Mouse (Mus musculus): ENCODE measurements around the gene Lgals3bp. TPM values are rescaled to one million over a fixed set of nuclear protein-coding genes. Genes with fewer than 3 reads are reported as not detected.

Gene Lgals3bp
- total and polyA plus RNA-seq, 3 experiments: 3.0 to 18.3 TPM; not detected in 1

GRCm38 (mm10) chr11:118400566-118400936, 1.3 kb downstream of the Lgals3bp start:
- Histone ChIP-seq H3K9me3 (replicated peaks; ENCODE audit: insufficient read depth, low read length) (no peaks in the 10 kb centered on the region), H3K79me2 (ENCODE audit: control insufficient read depth, insufficient read depth, low read length, poor library complexity) (no peaks in the 10 kb centered on the region), H3K27me3 (ENCODE audit: control insufficient read depth in 1 of 2, insufficient read depth in 2 of 2, low read length in 2 of 2) (no peaks in the 10 kb centered on the region), H3K4me3 (ENCODE audit: control insufficient read depth in 1 of 2, insufficient read depth in 1 of 2, low read depth in 2 of 2, low read length in 2 of 2) (peak overlapping the region; percentile 11 to 25; a peak in 1 of 4 replicates), H3K9ac (ENCODE audit: control insufficient read depth, low read depth, low read length, poor library complexity, severe bottlenecking) (peak overlapping the region; percentile 18), H3K36me3 (ENCODE audit: control insufficient read depth in 1 of 2, insufficient read depth in 2 of 2, low read length in 2 of 2) (peaks cover 0 to 21% of the 10 kb centered on the region in 2 experiments; a peak in 2 of 4 replicates), H3K27ac (ENCODE audit: control insufficient read depth, low read depth, low read length) (peak overlapping the region; percentile 70), H3K4me1 (ENCODE audit: control insufficient read depth in 1 of 2, insufficient read depth in 2 of 2, low read length in 2 of 2) (peaks cover 10 to 24% of the 10 kb centered on the region in 2 experiments)
- peak; percentile 81 for DNase-seq (ENCODE audit: low read depth, low spot score)
- TF ChIP-seq ZKSCAN1 (IDR thresholded peaks at IDR 0.05; ENCODE audit: low read depth, low read length): no peak
- peak; percentile 88 for TF ChIP-seq TAL1 (IDR thresholded peaks at IDR 0.05; ENCODE audit: low read length)
- no peak for TF ChIP-seq ZMIZ1 (IDR thresholded peaks at IDR 0.05; ENCODE audit: low read depth, low read length)
- TF ChIP-seq ELF1 (IDR thresholded peaks at IDR 0.05; ENCODE audit: low read depth, low read length): peak; percentile 49; the same call in 1 of the 2 replicates
- no peak for TF ChIP-seq SIN3A (IDR thresholded peaks at IDR 0.05; ENCODE audit: low read length)
- no peak for TF ChIP-seq UBTF (IDR thresholded peaks at IDR 0.05; ENCODE audit: borderline replicate concordance, insufficient read depth, low read depth, low read length)
- no peak for TF ChIP-seq USF1 (IDR thresholded peaks at IDR 0.05; ENCODE audit: low read depth, low read length)
- TF ChIP-seq NRF1 (IDR thresholded peaks at IDR 0.05; ENCODE audit: insufficient read depth, low read depth, low read length, poor library complexity, severe bottlenecking): no peak
- no peak for TF ChIP-seq HCFC1 (IDR thresholded peaks at IDR 0.05; ENCODE audit: low read depth, low read length)
- no peak for TF ChIP-seq TBP (IDR thresholded peaks at IDR 0.05; ENCODE audit: low read depth, low read length)
- no peak for TF ChIP-seq USF2 (IDR thresholded peaks at IDR 0.05; ENCODE audit: borderline replicate concordance in 1 of 2, insufficient read depth in 1 of 2, low read depth in 1 of 2, low read length in 2 of 2)
- TF ChIP-seq EP300 (IDR thresholded peaks at IDR 0.05; ENCODE audit: low read depth in 1 of 2, low read length in 2 of 2): peak; percentile 68 to 79
- no peak for TF ChIP-seq NELFE (IDR thresholded peaks at IDR 0.05; ENCODE audit: low read depth, low read length)
- no peak for TF ChIP-seq POLR2AphosphoS5 (IDR thresholded peaks at IDR 0.05; ENCODE audit: borderline replicate concordance, low read depth, low read length)
- TF ChIP-seq POLR2AphosphoS2 (IDR thresholded peaks at IDR 0.05; ENCODE audit: low read length): no peak
- no peak for TF ChIP-seq BHLHE40 (IDR thresholded peaks at IDR 0.05; ENCODE audit: borderline replicate concordance, low read depth, low read length)
- no peak for TF ChIP-seq CTCF (IDR thresholded peaks at IDR 0.05 in 2 of 3, conservative IDR thresholded peaks at IDR 0.05 in 1 of 3; ENCODE audit: control insufficient read depth in 1 of 3, insufficient read depth in 1 of 3, low read depth in 2 of 3, low read length in 3 of 3, poor library complexity in 1 of 3, severe bottlenecking in 1 of 3)
- no peak for TF ChIP-seq ZC3H11A (IDR thresholded peaks at IDR 0.05; ENCODE audit: low read depth, low read length)
- TF ChIP-seq MYB (IDR thresholded peaks at IDR 0.05; ENCODE audit: low read depth, low read length): no peak
- no peak for TF ChIP-seq CHD2 (IDR thresholded peaks at IDR 0.05; ENCODE audit: low read length)
- no peak for TF ChIP-seq MXI1 (IDR thresholded peaks at IDR 0.05; ENCODE audit: low read depth, low read length)
- TF ChIP-seq CHD1 (IDR thresholded peaks at IDR 0.05; ENCODE audit: low read depth, low read length): no peak
- TF ChIP-seq MAX (IDR thresholded peaks at IDR 0.05; ENCODE audit: low read length): no peak
- no peak for TF ChIP-seq KAT2A (conservative IDR thresholded peaks at IDR 0.05; ENCODE audit: low read depth, low read length)
- no peak for TF ChIP-seq MAFK (IDR thresholded peaks at IDR 0.05; ENCODE audit: borderline replicate concordance, low read depth, low read length)
- TF ChIP-seq ETS1 (IDR thresholded peaks at IDR 0.05; ENCODE audit: low read depth, low read length): no peak
- no peak for TF ChIP-seq SMC3 (IDR thresholded peaks at IDR 0.05; ENCODE audit: low read depth, low read length)
- no peak for TF ChIP-seq MEF2A (IDR thresholded peaks at IDR 0.05; ENCODE audit: extremely low read depth, insufficient replicate concordance, low read depth, low read length, poor library complexity, severe bottlenecking)
- TF ChIP-seq ZNF384 (IDR thresholded peaks at IDR 0.05; ENCODE audit: low read depth, low read length): no peak
- peak; percentile 53; the same call in 1 of the 2 replicates for TF ChIP-seq RCOR1 (IDR thresholded peaks at IDR 0.05; ENCODE audit: low read depth, low read length)
- peak; percentile 79 for TF ChIP-seq TCF12 (IDR thresholded peaks at IDR 0.05; ENCODE audit: low read depth, low read length)
- TF ChIP-seq MYC (IDR thresholded peaks at IDR 0.05; ENCODE audit: low read depth, low read length): no peak
- TF ChIP-seq MAZ (IDR thresholded peaks at IDR 0.05; ENCODE audit: low read depth, low read length): no peak
- no peak for TF ChIP-seq RAD21 (IDR thresholded peaks at IDR 0.05; ENCODE audit: low read depth, low read length)
- no peak for TF ChIP-seq E2F4 (IDR thresholded peaks at IDR 0.05; ENCODE audit: borderline replicate concordance, low read depth, low read length)
- TF ChIP-seq GATA1 (IDR thresholded peaks at IDR 0.05; ENCODE audit: low read depth, low read length): peak; percentile 58
- TF ChIP-seq POLR2A (IDR thresholded peaks at IDR 0.05; ENCODE audit: control insufficient read depth in 1 of 2, insufficient read depth in 1 of 2, low read depth in 1 of 2, low read length in 2 of 2, poor library complexity in 1 of 2): no peak
- TF ChIP-seq JUND (IDR thresholded peaks at IDR 0.05; ENCODE audit: low read depth, low read length): no peak

All from MEL (cell line).